Mouse (Mus musculus) adrenal gland, adult 2 months (tissue): ENCODE data around the gene Cyth4. TPM values are rescaled to one million over a fixed set of nuclear protein-coding genes. Genes with fewer than 3 reads are reported as not detected.
A peak's percentile ranks its signal among the peaks of the same experiment; 100 is the strongest.

ENCODE experiments used
- DNase-seq: peaks from one replicate; pipeline ENCODE4 v3.0.0; 2021
- polyA plus RNA-seq: library from polyadenylated mRNA; depleted of rRNA; stranded (reverse); fragments of >200 nt; gene quantifications from 2 replicates; pipeline ENCODE4 v1.2.3, GENCODE M21; 2012
- total RNA-seq, 2 experiments: library from RNA; stranded (reverse); gene quantifications; 2 replicates each; pipeline ENCODE4 v1.2.3; 2021

The Cyth4 gene
- total and polyA plus RNA-seq, 3 experiments, result 7.2 to 13.8 (median 12.7) TPM

DNA sequence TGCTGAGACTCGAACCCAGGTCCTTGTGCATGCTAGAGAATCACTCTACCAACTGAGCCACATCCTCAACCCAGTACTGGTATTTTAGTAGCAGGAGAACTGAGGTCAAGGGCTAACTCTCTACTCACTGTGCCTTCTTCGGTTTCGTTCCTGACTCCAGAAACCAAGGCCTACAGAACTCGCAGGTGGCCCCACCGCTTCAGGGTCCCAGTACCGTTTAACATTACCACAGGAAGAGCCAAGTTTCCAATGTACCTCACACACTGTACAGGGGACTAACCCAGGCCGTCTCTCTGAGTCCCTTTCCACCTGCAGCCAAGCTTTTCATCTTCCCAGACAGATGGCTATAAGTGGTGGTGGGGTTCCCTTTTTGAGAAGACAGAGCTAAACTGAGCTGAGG is 11.4 kb upstream of the Cyth4 start:
- no peak for DNase-seq

DNA sequence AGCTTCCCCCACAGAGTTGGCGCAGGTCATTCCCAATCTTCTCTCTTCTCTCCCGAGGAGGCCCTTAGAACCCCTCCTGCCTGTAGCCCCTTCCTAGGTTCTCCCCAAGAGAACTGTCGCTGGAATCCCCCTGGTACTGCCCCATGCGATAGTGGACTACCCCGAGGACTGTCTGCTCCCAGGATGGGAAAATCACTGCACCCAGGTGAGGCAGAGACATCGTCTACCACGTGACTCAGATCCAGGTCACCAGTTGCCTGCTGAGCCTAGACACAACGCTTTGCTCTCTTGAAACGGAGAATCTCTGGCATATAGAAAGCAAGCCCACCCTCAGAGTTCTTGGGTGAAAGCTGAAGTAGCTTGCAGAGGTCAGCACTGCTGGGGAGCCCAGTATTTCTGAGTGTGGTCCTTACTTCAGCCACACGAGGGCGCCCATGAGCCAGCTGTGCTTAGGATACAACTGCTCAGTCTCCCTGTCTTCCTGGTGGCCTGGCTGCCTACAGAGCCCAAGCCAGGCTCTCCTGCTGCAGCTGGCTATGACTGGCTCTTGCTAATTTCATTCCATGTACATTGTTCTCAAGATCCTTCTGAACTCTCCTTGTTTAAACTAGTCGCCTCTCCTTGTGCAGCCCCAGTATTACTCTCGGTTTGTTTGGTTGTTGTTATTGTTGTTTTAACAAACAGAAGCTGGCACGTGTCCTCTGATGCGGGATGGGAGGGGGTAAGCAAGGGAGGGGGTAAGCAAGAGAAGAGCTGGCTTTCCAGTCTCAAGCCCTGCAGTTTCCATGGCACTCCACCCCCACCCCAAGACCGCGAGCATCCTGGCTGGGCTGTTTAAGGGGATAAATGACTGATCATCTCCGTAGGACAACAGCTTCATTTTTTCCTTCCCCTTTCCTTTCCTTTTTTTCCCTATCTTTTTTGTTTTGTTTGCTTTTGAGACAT is 9.5 kb upstream of the Cyth4 start:
- DNase-seq, result peak; percentile 89

DNA sequence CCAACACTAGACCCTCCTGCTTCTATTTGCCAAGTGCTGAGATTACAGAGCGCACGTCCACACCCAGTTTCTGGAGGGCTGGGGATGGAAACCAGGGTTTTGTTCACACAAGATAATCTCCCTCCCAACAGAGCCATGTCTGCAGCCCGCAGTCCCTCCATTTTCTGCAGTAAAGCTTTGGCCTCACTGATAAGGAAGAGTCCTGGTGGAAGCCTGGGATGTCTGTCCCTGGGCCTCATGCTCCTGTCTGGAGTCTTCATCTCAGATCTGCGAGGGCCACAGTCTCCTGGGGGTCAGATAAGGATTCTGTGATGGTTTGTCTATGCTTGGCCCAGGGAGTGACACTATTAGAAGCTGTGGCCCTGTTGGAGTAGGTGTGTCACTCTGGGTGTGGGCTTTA is 8.8 kb upstream of the Cyth4 start:
- DNase-seq, result no peak

DNA sequence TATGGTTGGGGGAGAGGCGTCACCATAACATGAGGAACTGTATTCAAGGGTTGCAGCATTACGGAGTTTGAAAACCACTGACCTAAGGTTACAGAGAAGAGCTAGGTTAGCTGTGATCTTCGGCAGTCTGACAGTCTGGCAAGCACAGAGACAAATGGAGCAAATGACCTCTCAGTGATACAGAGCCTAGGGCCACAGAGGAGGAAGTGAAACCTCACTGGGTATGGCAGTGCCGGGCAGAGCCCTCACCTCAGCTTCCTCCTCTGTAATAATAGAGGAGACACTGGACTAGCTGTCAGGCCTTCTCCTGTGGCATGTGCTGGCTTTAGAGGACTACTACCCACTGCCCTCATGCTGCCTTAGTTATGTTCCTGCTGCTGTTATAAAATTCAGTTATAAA is 7.9 kb upstream of the Cyth4 start:
- no peak for DNase-seq

DNA sequence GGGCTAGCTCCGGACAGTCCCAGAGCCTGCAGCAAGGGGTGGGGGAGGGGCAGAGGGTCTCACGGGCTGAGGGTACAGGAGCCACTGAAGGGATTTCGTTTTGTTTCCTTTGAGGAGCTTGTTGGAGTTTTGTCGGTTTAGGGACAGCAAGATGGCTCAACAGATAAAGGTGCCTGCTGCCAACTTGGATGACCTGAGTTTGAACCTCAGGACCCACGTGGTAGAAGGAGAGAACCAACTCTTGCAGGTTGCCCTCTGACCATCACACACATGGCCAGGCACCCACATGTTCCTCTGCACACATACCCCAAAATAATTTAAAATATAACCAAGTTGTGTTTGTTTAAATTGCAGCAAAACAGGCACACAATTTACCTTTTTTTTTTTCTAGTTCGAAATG is 6.9 kb upstream of the Cyth4 start:
- no peak for DNase-seq

DNA sequence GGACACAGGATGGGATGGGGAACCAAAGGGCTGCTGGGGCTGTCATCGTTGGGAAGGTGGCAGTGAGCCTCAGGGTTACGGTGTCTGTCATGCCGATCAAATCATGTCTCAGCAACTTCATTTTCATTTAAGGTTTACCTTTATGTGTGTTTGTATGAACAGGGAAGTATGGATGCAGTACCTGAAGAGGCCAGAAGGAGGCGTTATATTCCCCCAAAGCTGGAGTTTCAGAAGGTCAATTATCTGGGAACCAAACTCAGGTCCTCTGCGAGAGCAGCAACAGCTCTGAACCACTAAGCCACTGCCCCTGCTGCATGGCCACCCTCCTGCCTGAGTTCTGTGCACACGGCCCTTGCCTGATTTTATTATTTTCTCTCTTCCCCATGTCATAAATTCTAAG is 6.1 kb upstream of the Cyth4 start:
- no peak for DNase-seq

DNA sequence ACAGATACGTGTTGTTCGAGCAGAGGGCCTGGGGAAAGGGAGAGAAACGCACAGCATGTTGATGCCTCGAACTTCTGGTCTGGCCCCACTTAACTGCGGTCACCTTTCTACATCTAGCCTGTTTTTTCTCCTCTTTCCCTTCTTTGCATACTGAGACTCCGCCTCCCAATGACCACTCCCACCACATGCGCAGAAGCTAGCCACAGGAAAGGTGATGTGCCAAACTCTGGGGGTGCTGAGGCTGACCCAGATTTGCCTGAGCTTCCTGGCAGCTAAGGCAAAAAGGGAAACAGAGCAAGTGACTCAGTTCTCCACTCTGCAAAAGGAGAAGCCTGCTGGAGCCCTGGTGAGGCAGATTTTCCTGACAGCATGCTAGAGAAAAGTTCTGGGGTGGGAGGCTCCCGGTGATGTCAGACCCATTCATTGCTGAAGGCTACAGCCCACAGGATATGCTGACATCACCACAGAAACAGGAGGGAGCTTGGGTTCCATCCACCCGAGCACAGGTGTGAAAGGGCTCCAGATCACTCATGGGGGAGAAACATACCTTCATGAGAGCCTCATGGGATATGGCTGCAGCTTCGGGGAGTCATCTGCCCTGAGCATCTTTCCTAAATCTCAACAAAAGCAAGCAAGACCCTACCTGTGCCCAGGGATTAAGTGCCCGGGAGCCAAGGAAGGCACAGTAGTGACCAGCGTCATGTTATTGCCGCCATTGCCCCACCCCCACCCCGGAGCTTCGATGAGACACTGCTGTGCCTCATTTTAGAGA is 5.0 kb upstream of the Cyth4 start:
- DNase-seq, result no peak

DNA sequence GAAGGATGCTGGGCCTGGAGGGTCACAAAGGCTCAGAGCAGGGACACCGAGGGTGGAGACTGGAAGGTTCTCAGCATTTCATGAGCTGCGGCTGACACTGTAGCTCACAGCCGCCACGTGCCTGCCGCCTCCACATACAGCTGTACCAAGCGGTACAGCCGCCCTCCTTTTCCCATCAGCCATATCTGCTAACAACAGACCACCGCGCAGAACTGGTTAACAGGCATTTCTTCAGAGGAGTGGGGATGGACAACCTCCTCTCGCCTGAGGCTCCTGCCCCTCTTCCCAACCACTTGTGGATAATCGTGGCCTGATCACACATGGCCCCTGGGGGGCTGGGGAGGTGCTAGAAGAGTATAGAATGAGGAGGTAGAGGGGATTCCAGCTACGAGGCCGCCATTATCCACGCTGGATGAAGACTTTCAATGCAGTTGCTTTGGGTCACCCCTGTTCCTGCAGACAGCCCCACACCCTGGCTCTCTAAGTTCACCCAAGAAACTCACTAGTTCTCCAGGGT is 4.3 kb upstream of the Cyth4 start:
- no peak for DNase-seq

DNA sequence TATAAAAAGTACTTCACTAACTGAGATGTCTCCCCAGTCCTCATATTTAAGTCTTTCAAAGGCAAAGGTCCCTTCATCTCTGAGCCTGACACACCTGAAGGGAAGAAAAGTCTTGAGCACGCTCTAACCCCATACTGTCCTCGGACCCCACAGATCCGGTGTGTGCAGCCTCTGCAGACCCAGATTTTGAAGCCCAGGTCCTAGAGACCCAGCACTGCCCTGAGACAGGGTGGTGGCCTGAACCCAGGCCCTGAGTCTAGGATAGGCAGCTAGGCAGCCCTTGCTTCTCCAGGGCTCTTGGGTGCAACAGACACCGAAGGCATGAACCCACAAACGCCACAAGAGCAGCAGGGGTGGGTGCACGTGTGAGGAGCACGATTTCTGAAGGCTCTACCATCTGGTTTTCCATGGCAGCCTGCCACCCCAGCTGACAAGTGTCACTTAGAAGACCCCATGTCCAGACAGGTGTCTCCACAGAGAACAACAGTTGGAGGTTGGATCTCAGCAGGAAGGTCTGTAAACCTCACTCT is 2.9 kb upstream of the Cyth4 start:
- no peak for DNase-seq

DNA sequence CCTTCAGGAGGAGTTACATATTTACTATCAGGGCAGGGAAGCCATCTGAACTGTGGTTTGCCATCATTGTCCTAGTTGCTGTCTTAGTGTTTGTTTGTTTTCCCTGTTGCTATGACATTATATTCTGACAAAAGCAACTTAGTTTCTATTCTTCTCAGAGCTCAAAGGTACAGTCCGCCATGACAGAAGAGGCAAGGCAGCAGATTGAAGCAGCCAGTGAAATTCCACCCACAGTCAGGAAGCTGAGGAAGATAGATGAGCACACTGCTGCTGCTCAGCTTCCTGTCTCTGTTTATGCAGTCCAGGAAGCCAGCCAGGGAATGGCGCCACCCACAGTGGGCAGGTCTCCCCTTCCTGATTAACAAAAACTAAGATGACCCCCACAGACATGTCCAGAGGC is 2.0 kb upstream of the Cyth4 start:
- no peak for DNase-seq

DNA sequence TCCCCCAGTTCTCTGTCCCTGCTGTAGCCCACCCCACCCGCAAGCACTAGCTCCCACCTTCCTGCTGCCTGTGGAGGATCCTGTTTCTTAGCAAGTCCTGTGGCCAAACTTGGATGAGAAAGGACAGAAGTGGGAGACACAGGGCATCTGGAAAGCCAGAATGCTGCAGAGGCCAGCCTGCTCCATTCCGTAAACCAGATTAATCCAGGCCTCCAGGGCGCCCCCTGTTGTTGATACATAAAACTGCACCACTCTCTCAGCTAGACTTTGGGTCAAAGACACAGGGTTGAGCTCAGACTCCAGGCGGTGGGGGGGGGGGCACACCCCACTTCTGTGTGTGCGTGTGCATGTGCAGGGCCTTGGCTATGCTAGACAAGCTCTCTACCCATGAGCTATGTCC is 1.4 kb upstream of the Cyth4 start:
- DNase-seq, result no peak

DNA sequence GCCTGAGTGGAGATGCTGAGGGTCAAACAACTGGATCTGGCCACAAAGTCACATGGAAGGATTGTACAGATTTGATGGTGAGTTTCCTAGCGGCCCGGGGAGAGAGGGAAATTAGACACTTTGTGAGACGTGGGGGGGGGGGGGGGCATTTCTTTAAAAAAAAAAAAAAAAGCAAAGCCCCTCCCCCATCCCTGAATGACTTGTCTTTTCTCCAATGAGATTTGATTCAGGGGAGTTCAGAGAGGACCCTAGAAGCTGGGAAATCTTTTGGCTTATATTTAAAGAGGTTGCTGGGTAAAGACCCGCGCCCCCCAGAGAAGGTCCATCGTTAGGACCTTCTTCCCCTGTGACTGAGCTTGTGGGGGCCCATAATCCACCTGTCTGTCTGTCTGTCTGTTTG is 343 bp upstream of the Cyth4 start:
- DNase-seq, result no peak

DNA sequence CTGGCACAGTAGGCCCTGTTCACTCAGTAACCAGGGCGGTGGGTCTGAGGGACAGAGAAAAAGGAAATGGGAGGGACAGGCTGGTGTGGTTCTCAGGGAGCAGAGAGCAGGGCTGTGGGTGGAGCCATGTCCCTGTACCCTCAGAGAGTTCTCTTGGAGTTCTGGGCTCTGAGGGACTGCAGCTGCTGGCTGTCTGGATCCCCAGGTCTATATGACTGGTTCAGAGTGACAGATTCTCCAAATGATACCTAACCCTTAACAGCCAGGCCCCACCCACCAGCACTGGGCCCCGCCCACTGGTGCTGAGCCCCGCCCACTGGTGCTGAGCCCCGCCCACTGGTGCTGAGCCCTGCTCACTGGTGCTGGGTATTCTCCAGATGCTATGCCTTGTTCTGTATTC is 882 bp downstream of the Cyth4 start:
- DNase-seq, result peak; percentile 52

DNA sequence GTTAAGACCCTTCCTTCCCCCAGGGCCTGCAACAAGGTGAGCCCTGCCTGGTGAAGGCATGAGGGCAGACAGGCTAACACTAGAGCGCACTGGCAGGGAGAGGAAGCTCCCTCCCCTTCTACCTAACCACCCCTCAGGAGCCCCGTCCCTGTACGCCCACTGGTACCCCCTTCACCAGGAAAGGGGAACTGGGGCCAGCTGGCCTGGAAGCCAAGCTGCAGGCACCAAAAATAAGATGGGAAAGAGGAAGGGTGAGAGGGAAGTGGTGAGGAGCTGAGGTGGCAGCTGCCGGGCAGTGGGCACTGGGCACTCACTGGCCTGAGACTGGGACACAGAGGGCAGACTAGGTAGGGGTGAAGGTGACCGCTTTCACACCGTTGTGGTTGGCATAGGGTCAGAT is 2.3 kb downstream of the Cyth4 start:
- DNase-seq, result no peak

DNA sequence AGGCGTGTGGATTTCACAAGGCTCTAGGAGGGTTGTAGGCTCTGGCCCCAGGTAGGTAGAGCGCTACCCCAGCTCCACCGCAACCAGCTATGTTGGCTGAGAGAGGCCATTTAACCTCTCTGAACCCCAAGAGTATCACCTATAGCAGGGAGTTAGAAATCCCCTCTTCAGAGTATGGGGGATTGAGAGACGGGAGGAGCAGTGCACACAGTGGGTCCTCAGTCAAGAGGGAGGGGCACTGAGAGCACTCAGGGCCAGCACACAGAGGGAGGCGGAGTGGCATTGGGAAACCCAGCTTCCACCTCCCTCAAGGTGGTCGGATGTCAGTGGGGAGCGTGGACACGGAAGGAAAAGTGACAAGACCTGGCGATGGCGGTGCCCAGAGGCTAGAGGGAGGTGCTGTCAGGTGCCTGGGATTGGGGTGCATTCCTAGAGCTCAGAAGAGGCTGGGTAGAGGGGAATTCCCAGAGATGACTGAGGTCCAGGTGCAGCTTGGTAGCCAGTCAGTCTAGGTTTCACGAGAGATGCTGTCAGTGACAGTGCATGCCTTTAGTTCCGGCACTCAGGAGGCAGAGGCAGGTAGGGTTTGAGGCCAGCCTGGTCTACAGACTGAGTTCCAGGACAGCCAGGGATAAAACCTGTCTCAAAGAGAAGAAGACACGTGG is 2.8 kb downstream of the Cyth4 start:
- DNase-seq, result no peak

DNA sequence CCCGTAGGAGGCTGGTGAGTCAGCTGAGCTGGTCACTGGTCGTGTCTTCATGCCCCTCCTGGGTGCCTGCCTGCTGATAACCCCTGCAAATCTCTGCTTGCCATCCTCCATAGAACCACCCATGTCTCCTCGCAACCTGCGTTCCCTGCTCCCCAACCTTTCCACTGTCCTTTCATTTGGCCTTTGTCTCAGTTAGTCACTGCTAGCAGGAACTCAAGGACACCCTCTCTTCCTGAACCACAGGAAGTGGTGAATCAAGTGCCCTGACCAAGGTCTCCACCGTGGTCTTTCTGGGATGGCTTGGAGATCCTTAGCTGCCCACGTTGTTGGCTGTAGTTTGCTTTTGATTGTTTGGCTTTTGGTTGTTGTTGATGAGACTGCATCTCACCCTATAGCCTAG is 4.3 kb downstream of the Cyth4 start:
- DNase-seq, result peak; percentile 65

DNA sequence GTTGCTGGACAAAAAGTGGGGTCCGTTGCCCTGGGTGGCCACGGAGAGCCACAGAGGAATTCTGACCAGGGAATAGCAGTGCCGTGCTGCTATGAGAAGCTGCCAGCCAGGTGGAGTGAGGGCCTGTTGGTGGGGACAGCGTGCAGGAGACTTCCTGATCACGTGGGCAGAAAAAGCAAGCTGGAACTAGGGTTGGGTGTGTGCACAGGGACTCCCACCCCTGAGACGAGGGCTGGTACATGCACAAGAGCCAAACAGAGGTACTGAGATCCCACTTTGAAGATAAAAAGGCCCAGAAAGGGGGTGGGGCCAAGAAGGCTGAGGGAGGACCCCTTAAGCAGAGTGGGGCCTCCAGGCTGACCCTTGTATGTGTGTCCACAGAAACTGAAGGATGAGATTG is 7.4 kb downstream of the Cyth4 start:
- DNase-seq, result no peak

DNA sequence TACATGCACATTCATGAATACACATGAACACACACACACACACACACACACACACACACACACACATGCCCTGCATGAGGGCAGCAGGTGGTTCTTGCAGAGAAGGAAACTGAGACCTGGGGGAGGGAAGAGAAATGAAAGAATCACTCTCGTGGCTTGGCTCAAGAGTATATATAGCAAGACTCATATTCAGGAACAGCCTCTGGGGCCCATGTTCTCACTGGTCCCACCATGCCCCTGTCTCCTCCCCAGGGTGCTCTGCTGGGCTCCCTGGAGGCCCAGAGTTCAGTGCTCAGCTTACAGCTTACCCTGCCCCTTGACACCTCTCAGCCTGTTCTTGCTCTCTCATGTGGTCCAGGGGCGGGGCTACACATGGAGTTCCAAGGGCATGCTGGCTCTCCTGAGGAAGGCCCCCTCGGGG is 8.5 kb downstream of the Cyth4 start:
- DNase-seq, result no peak

DNA sequence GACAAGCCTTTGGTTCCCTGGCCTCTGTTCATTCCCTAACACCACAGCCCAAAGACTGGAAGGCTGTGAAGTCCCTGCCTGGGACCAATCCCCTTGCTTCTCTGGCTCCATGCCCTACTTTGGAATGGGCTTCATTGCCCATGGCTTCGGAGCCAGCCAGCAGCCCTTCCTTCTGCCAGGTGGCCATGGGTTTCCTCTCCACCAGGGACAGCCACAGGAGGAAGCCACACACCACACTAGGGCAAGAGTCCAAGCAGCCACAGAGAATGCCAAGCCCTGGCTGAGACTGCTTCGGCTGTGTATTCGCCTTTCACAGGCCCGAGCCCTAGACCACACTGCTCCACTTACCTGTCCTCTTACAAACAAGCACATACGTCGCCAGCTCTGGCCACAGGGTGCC is 9.2 kb downstream of the Cyth4 start:
- peak; percentile 52 for DNase-seq

DNA sequence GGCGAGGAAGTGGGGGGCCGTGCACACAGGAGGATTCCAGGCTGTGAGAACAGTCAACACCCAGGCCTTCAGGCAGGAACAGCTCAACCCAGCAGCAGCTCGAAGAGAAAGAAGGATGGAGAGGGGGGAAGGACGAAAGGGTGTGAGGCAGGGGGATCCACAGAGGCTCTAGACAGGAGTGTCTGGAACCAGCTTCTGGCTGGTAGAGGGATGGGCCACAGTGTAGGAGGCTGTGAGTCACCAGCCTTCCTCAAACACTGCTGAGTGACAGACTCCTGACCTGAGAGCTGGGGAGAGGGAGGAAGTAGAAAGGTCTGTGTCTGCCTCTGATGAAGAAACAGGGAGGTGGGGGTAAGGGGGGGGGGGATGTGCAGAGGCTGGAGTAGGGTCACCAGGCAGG is 10.6 kb downstream of the Cyth4 start:
- peak; percentile 45 for DNase-seq

DNA sequence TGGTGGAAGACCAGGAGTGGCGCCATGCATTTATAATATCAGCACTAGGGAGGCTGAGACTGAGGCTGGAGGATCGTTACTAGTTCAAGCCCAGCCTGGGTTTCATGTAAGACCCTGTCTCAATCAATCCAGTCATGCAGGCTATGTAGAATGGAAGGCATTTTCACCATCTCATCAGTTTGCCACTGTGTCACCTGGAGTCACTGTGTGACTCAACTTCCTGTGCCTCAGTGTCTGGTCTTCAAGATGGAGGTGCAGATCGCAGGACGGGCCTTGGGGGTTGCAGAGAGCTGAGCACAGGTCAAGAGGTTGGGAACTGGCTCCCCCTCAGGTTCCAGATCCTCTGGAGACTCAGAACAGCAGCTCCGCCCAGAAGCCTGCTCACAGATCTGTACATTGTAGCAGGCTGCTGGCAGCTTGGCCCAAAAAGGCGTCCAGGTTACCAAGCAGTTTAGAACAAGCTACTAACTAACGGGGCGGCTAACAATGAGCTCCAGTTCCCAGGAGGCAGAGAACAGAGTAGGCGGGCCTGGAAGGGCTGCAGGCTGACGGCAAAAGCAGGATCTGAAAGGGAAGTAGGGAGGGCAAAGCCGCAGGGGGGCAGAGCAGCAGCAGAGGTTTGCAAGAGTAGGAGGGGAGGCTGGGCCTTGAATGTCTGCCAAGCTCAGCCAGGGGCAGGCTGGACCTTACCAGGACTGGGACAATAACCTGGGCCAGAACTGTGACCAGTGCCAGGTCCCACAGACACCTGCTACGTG is 14.0 kb downstream of the Cyth4 start:
- peak; percentile 74 for DNase-seq

DNA sequence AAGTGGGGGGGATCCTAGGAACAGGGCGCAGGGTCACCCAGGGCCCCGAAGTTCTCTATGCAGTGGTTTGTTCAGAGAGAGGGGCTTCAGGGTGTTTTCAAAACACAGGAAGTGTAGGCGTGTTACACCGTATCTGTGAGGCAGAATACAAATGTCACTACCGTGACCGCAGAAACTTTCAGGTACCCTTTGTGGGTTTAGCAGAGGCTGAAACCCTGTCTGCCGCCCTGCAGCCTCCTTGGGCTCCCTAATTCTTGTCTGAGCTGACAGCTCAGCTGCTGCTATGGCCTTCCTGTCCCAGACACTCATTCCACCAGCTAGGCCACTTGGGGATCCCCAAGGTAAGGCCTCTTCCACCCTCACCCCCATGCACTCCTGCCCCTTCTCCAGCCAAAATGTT is 17.7 kb downstream of the Cyth4 start:
- DNase-seq, result no peak
